Mouse (Mus musculus): ENCODE results near the gene Skap1. TPM values are rescaled to one million over a fixed set of nuclear protein-coding genes. Genes with fewer than 3 reads are reported as not detected.

The Skap1 gene
- polyA plus RNA-seq, 1 experiment from 2014 or later, result 1.4 TPM

DNA sequence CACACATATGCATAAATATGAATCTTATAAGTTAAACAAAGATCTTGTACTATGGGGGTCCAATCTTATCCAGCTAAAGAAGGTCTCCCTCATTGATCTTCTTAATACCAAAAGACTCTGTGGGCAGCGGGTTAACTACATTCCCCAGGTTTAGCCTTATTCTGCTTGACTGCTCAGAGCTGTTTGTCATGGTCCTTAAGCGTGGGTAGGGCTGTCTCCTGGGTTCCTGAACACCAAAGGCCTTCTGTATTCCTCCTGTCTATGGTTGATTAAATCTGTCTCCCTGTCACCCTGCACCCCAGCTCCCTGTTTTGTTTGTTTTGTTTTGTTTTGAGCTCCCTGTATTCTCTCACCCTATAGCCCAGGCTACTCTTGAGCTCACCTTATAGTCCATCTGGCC is 264.2 kb downstream of the Skap1 start:
- H3K9ac ChIP-seq (ENCODE audit: low read length), result no peak overlapping the region
- H3K36me3 ChIP-seq (ENCODE audit: control insufficient read depth, insufficient read depth, low read length), result no peaks in the 10 kb centered on the region
- no peaks in the 10 kb centered on the region for H3K4me1 ChIP-seq (ENCODE audit: control insufficient read depth, insufficient read depth, low read length)
- no peak for ATAC-seq (ENCODE audit: insufficient read depth, low FRiP score)
- H3K27ac ChIP-seq (ENCODE audit: low read length), result no peak overlapping the region
- no peak overlapping the region for H3K4me2 ChIP-seq (ENCODE audit: low read depth, low read length)
- WGBS, result 88% methylated on average over 2 of the region's 2 CpGs
- H3K4me3 ChIP-seq (replicated peaks; ENCODE audit: low read length), result no peak overlapping the region
- H3K9me3 ChIP-seq (replicated peaks; ENCODE audit: control insufficient read depth, low read length), result no peaks in the 10 kb centered on the region
- H3K27me3 ChIP-seq (ENCODE audit: control insufficient read depth, insufficient read depth, low read length), result no peaks in the 10 kb centered on the region

DNA sequence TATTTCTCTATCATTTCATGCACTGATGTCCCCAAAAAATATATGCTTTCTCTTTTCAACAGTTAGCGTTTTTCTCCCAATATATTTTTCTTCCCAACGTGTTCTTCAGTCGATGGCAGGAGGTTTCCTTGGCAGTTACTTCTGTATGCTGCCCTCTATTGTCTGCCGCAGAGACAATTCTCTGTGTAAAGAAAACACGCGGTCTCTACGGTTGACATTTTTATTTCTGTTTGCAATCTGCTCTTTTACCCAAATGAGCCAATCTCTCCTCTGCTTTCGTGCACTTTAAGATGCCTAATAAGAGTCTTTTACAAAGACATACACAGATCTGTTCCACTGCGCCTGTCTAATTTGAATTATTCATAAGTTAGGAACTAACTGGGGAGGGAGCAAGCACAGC is 265.1 kb downstream of the Skap1 start:
- Histone ChIP-seq H3K27me3 (ENCODE audit: control insufficient read depth, insufficient read depth, low read length) (no peaks in the 10 kb centered on the region), H3K27ac (ENCODE audit: low read length) (no peak overlapping the region), H3K4me3 (replicated peaks; ENCODE audit: low read length) (no peak overlapping the region), H3K4me1 (ENCODE audit: control insufficient read depth, insufficient read depth, low read length) (no peaks in the 10 kb centered on the region), H3K9me3 (replicated peaks; ENCODE audit: control insufficient read depth, low read length) (no peaks in the 10 kb centered on the region), H3K4me2 (ENCODE audit: low read depth, low read length) (no peak overlapping the region), H3K36me3 (ENCODE audit: control insufficient read depth, insufficient read depth, low read length) (no peaks in the 10 kb centered on the region), H3K9ac (ENCODE audit: low read length) (no peak overlapping the region)
- ATAC-seq (ENCODE audit: insufficient read depth, low FRiP score), result no peak
- 37% methylated on average over 9 of the region's 9 CpGs for WGBS

DNA sequence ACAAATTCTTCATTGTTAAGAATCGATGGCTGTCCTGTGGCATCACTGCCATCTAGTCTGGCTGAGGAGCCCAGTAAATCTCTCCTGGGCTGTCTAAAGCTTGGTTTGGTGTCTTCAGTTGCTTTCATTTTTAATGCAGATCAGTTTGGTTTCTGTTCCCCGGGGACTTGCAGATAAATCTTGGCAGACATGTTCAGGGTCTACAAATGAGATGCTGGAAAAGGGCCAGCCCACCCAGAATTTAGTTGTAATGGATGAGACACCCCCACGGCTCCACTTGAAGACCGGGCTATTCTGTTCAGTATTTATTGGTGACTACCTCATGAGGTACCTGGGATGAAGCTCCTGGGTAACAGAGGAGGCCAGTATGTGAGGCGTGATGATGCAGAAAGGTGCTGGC is 265.9 kb downstream of the Skap1 start:
- Histone ChIP-seq H3K4me1 (ENCODE audit: control insufficient read depth, insufficient read depth, low read length) (no peaks in the 10 kb centered on the region), H3K4me2 (ENCODE audit: low read depth, low read length) (no peak overlapping the region), H3K9ac (ENCODE audit: low read length) (no peak overlapping the region), H3K27me3 (ENCODE audit: control insufficient read depth, insufficient read depth, low read length) (no peaks in the 10 kb centered on the region), H3K9me3 (replicated peaks; ENCODE audit: control insufficient read depth, low read length) (no peaks in the 10 kb centered on the region), H3K4me3 (replicated peaks; ENCODE audit: low read length) (no peak overlapping the region), H3K27ac (ENCODE audit: low read length) (no peak overlapping the region), H3K36me3 (ENCODE audit: control insufficient read depth, insufficient read depth, low read length) (no peaks in the 10 kb centered on the region)
- ATAC-seq (ENCODE audit: insufficient read depth, low FRiP score), result no peak
- WGBS, result 64% methylated on average over 5 of the region's 5 CpGs

DNA sequence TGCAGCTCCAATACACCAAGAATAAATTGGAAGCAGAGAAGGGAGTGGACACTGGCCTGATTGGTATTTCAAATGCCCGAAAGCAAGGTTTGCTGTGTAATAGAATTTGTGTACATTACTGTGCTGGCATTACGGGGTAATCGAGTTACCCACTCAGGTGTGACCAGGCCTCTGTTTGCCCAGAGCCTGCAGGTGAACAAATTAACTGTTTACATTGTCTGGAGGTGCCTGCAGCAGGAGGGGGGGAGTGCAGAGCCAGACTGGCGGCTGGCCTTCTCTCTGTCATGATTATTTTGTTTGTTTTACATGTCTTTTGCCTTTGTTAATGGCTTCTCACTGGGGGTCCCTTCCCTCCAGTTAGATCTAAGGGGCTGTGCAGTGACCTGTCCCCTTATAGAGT is 268.3 kb downstream of the Skap1 start:
- H3K36me3 ChIP-seq (ENCODE audit: control insufficient read depth, insufficient read depth, low read length), result no peaks in the 10 kb centered on the region
- no peak overlapping the region for H3K9ac ChIP-seq (ENCODE audit: low read length)
- no peaks in the 10 kb centered on the region for H3K4me1 ChIP-seq (ENCODE audit: control insufficient read depth, insufficient read depth, low read length)
- H3K4me3 ChIP-seq (replicated peaks; ENCODE audit: low read length), result no peak overlapping the region
- H3K27me3 ChIP-seq (ENCODE audit: control insufficient read depth, insufficient read depth, low read length), result 0 out of 2 replicates have a peak, but pooled peaks cover 6% of the 10 kb centered on the region
- H3K27ac ChIP-seq (ENCODE audit: low read length), result 0 out of 2 replicates have a peak overlapping the region, but pooled peaks have one; percentile 13
- WGBS, result 46% methylated on average over 4 of the region's 4 CpGs
- H3K9me3 ChIP-seq (replicated peaks; ENCODE audit: control insufficient read depth, low read length), result no peaks in the 10 kb centered on the region
- H3K4me2 ChIP-seq (ENCODE audit: low read depth, low read length), result no peak overlapping the region
- peak; percentile 64; the same call in 1 of the 2 replicates for ATAC-seq (ENCODE audit: insufficient read depth, low FRiP score)

DNA sequence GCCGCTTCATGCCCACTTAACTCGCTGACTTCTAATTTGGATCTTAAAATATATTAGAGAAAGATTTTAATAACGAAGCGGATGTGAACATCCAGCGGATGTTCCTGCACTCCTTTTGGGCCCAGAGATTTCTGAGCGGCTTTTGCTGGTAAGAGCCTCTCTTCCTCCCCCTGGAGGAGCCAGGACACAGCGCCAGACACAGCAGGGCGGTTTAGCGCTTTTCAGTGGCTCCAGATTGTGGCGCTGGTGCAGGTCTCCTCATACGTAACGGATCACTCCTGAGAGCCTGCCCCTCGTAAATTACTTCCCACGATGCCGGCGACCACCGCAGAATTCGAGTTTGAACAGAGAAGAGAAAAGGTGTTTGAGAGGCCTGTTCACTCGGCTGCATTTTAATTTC is 271.5 kb downstream of the Skap1 start:
- no peak overlapping the region for H3K27ac ChIP-seq (ENCODE audit: low read length)
- H3K9ac ChIP-seq (ENCODE audit: low read length), result peak overlapping the region; percentile 22; the same call in 1 of the 2 replicates
- no peaks in the 10 kb centered on the region for H3K4me1 ChIP-seq (ENCODE audit: control insufficient read depth, insufficient read depth, low read length)
- peak overlapping the region; percentile 47 for H3K4me2 ChIP-seq (ENCODE audit: low read depth, low read length)
- H3K4me3 ChIP-seq (replicated peaks; ENCODE audit: low read length), result peak overlapping the region; percentile 15
- H3K36me3 ChIP-seq (ENCODE audit: control insufficient read depth, insufficient read depth, low read length), result no peaks in the 10 kb centered on the region
- ATAC-seq (ENCODE audit: insufficient read depth, low FRiP score), result no peak
- H3K27me3 ChIP-seq (ENCODE audit: control insufficient read depth, insufficient read depth, low read length), result 0 out of 2 replicates have a peak, but pooled peaks cover 6% of the 10 kb centered on the region
- 3% methylated on average over 19 of the region's 19 CpGs for WGBS
- no peaks in the 10 kb centered on the region for H3K9me3 ChIP-seq (replicated peaks; ENCODE audit: control insufficient read depth, low read length)

DNA sequence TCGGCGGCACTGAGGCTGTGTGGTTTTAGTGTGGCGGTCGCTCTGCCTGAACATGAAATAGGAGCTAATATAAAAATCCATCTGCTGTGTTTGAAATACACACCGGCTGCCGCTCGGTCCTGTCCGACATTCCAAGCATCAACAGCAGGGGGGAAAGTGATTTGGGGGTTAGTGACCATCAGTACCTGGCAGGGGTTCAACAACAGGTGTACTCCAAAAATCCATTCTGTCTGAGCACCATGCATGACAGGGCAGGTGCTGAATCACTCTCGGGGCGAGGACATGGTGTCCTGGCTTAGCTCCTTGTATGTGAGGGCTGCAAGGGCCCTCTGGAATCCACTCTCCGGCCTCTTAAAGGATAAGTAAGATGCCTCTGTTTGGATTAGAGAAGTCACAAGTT is 272.0 kb downstream of the Skap1 start:
- no peaks in the 10 kb centered on the region for H3K9me3 ChIP-seq (replicated peaks; ENCODE audit: control insufficient read depth, low read length)
- peak overlapping the region; percentile 22; the same call in 1 of the 2 replicates for H3K9ac ChIP-seq (ENCODE audit: low read length)
- H3K27me3 ChIP-seq (ENCODE audit: control insufficient read depth, insufficient read depth, low read length), result 0 out of 2 replicates have a peak, but pooled peaks cover 6% of the 10 kb centered on the region
- no peak for ATAC-seq (ENCODE audit: insufficient read depth, low FRiP score)
- H3K4me1 ChIP-seq (ENCODE audit: control insufficient read depth, insufficient read depth, low read length), result no peaks in the 10 kb centered on the region
- 33% methylated on average over 11 of the region's 11 CpGs for WGBS
- H3K27ac ChIP-seq (ENCODE audit: low read length), result no peak overlapping the region
- peak overlapping the region; percentile 15; the same call in 1 of the 2 replicates for H3K4me3 ChIP-seq (replicated peaks; ENCODE audit: low read length)
- H3K4me2 ChIP-seq (ENCODE audit: low read depth, low read length), result peak overlapping the region; percentile 47
- H3K36me3 ChIP-seq (ENCODE audit: control insufficient read depth, insufficient read depth, low read length), result no peaks in the 10 kb centered on the region

DNA sequence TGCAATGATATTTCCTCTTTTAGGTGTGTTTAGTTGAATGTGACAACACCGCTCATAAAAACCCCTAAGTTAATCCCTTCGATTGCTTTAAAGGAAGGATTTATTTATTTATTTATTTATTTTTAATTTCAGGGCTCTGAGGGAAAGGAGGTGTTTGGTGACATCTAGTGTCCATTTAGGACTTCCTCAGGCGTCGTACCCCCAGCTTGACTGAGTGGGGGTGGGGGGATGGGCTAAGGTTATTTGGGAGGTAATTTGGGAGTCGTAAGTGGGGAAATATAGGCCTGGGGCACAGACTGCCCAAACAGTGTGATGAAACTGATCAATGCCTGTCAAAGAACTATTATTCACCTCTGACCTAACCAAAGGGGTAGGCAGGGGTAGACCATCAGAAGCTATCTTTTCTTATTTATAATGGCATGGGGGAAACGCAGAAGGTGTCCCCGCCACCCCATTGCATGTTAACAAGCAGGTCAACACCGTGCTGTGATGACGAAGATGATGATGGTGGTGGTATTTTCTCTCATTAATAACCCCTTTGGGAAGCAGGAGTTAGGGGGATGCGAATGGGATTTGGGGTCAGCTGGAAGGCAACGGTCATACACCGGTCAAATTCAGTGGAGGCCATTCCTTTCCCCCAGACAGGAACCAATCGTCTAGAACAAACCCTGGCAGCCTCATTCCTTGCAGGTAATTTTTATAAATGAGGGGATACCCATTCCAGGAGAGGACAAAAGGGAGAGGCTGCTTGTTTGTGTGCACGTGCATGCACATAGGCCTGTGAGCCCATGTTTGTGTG is 273.5 kb downstream of the Skap1 start:
- 63% methylated on average over 14 of the region's 14 CpGs for WGBS
- no peaks in the 10 kb centered on the region for H3K9me3 ChIP-seq (replicated peaks; ENCODE audit: control insufficient read depth, low read length)
- no peaks in the 10 kb centered on the region for H3K36me3 ChIP-seq (ENCODE audit: control insufficient read depth, insufficient read depth, low read length)
- peaks cover 6% of the 10 kb centered on the region; the same call in 1 of the 2 replicates for H3K27me3 ChIP-seq (ENCODE audit: control insufficient read depth, insufficient read depth, low read length)
- H3K9ac ChIP-seq (ENCODE audit: low read length), result no peak overlapping the region
- no peak overlapping the region for H3K4me3 ChIP-seq (replicated peaks; ENCODE audit: low read length)
- H3K27ac ChIP-seq (ENCODE audit: low read length), result no peak overlapping the region
- H3K4me2 ChIP-seq (ENCODE audit: low read depth, low read length), result no peak overlapping the region
- H3K4me1 ChIP-seq (ENCODE audit: control insufficient read depth, insufficient read depth, low read length), result no peaks in the 10 kb centered on the region
- ATAC-seq (ENCODE audit: insufficient read depth, low FRiP score), result no peak

DNA sequence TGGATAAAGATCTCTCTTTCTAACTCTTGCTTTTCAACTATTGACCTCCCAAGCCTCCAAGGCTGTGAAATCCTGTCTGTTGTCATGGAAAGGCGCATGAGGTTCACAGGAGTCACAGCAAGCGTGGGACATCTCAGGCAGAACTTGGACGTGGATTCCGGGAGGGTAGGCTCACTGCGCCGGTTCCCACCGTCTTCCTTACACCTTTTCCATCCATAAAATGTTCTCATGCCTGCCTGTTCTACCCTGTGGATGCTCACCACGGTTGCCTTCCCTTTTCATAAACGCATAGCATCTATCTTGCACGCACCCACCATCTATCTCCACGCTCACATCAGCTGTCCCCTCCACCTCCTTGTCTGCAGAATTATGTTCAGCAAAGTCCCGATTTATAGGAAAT is 276.4 kb downstream of the Skap1 start:
- Histone ChIP-seq H3K36me3 (ENCODE audit: control insufficient read depth, insufficient read depth, low read length) (no peaks in the 10 kb centered on the region), H3K9me3 (replicated peaks; ENCODE audit: control insufficient read depth, low read length) (no peaks in the 10 kb centered on the region), H3K9ac (ENCODE audit: low read length) (no peak overlapping the region), H3K4me2 (ENCODE audit: low read depth, low read length) (no peak overlapping the region), H3K4me3 (replicated peaks; ENCODE audit: low read length) (no peak overlapping the region), H3K4me1 (ENCODE audit: control insufficient read depth, insufficient read depth, low read length) (no peaks in the 10 kb centered on the region), H3K27ac (ENCODE audit: low read length) (no peak overlapping the region), H3K27me3 (ENCODE audit: control insufficient read depth, insufficient read depth, low read length) (peaks cover 6% of the 10 kb centered on the region; the same call in 1 of the 2 replicates)
- ATAC-seq (ENCODE audit: insufficient read depth, low FRiP score), result no peak
- 56% methylated on average over 12 of the region's 12 CpGs for WGBS

DNA sequence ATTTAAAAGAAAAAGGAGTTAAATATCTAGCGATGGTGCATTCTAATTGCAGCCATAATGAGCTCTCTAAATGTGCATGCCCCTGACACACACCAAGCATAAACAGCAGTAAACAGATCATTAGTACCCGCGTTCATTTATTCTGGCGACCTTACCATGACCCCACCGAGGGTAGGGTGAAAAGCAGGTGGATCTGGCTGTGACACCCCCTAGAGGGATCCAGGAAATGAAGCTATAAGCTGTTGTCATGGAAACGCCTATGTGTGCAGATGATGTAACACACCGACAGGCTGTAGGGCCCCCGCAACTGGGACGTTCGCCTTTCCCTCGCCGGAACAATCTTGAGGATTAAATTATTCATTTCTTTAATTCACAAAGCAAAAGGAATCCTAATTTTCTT is 277.6 kb downstream of the Skap1 start:
- Histone ChIP-seq H3K27me3 (ENCODE audit: control insufficient read depth, insufficient read depth, low read length) (peaks cover under 1% of the 10 kb centered on the region; the same call in 1 of the 2 replicates), H3K36me3 (ENCODE audit: control insufficient read depth, insufficient read depth, low read length) (no peaks in the 10 kb centered on the region), H3K9ac (ENCODE audit: low read length) (no peak overlapping the region), H3K4me2 (ENCODE audit: low read depth, low read length) (no peak overlapping the region), H3K27ac (ENCODE audit: low read length) (no peak overlapping the region), H3K9me3 (replicated peaks; ENCODE audit: control insufficient read depth, low read length) (no peaks in the 10 kb centered on the region), H3K4me1 (ENCODE audit: control insufficient read depth, insufficient read depth, low read length) (no peaks in the 10 kb centered on the region), H3K4me3 (replicated peaks; ENCODE audit: low read length) (no peak overlapping the region)
- ATAC-seq (ENCODE audit: insufficient read depth, low FRiP score), result peak; percentile 33; the same call in 1 of the 2 replicates
- 23% methylated on average over 12 of the region's 12 CpGs for WGBS

Measured in stomach, embryonic 16.5 days (tissue).